Mouse (Mus musculus): ENCODE results near the gene Olfr50. TPM values are rescaled to one million over a fixed set of nuclear protein-coding genes. Genes with fewer than 3 reads are reported as not detected.

Gene Olfr50
- total RNA-seq (2012; rRNA removed) (not detected in 2 replicates), total RNA-seq (2014; rRNA removed) (not detected in 2 replicates), polyA plus RNA-seq (2012; ENCODE audit: insufficient read length, low read depth) (not detected in 2 replicates)

DNA sequence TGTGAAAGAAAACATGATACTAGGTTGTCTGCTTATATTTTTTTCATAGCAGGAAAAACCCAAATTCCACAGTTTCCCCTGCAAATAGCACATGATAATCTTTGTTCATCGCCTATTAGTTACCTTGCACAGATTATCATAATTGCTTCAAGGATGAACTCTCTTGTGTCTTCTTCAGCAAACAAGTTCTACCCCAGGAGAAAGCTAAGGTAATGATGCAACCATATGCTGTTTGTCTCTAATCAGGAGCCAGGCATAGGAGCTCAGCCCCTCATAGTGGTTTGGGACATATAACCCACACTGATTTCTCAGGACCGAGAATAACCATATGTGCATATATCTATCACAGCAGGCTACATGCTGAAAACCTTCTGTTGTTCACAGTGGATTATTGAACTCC is at the start of gene Olfr50:
Gene Olfr50, plus strand, starts transcription at position 301 of the 400 bp plus-strand sequence.
- no peaks in the 10 kb centered on the region for H3K9me3 ChIP-seq (replicated peaks; ENCODE audit: low read length)
- in situ Hi-C loops (cut with MboI; ENCODE audit: low pct_ligation_motif_present, low pct_unique_long_range_greater_than_20kb, low sequenced_read_pairs) (no loop called here), dilution Hi-C loops (cut with MboI; ENCODE audit: extremely low pct_ligation_motif_present, extremely low pct_unique_long_range_greater_than_20kb, low sequenced_read_pairs) (no loop called here)
- no peak within 1 kb of the TSS for H3K4me2 ChIP-seq (ENCODE audit: insufficient read depth, low read depth, poor library complexity, severe bottlenecking)
- H3K4me1 ChIP-seq (ENCODE audit: control insufficient read depth in 1 of 2, insufficient read depth in 2 of 2) = no peaks in the 10 kb centered on the region
- no peak for DNase-seq (ENCODE audit: extremely low read depth)
- H3K27me3 ChIP-seq (replicated peaks) = peaks cover 49% of the 10 kb centered on the region
- no peak within 1 kb of the TSS for H3K27ac ChIP-seq (ENCODE audit: insufficient read depth, low read depth)
- H3K36me3 ChIP-seq (replicated peaks in 1 of 2; ENCODE audit: control insufficient read depth in 1 of 2, insufficient read depth in 1 of 2, low read length in 1 of 2) = no peaks in the 10 kb centered on the region
- no peak within 1 kb of the TSS for H3K9ac ChIP-seq (ENCODE audit: insufficient read depth, low read depth)
- no peak for TF ChIP-seq NELFE (IDR thresholded peaks at IDR 0.05; ENCODE audit: low read depth, low read length)
- no peak for TF ChIP-seq NRF1 (IDR thresholded peaks at IDR 0.05; ENCODE audit: low read depth, low read length)
- no peak for TF ChIP-seq MAFK (IDR thresholded peaks at IDR 0.05; ENCODE audit: insufficient replicate concordance, low read length)
- TF ChIP-seq BHLHE40 (IDR thresholded peaks at IDR 0.05; ENCODE audit: low read depth, low read length) = no peak
- no peak for TF ChIP-seq ZC3H11A (IDR thresholded peaks at IDR 0.05; ENCODE audit: low read depth, low read length)
- no peak for TF ChIP-seq TCF12 (IDR thresholded peaks at IDR 0.05; ENCODE audit: low read depth, low read length)
- no peak for TF ChIP-seq PAX5 (IDR thresholded peaks at IDR 0.05; ENCODE audit: low read length)
- no peak for TF ChIP-seq SMC3 (IDR thresholded peaks at IDR 0.05; ENCODE audit: low read depth, low read length)
- TF ChIP-seq EP300 (IDR thresholded peaks at IDR 0.05; ENCODE audit: low read length) = no peak
- TF ChIP-seq TBP (conservative IDR thresholded peaks at IDR 0.05; ENCODE audit: low read depth, low read length) = no peak
- H3K79me2 ChIP-seq (replicated peaks; ENCODE audit: control insufficient read depth, extremely low read depth, insufficient read depth, poor library complexity, severe bottlenecking) = no peaks in the 10 kb centered on the region
- H3K4me3 ChIP-seq (replicated peaks in 1 of 3; ENCODE audit: low read depth in 2 of 3, low read length in 2 of 3, poor library complexity in 1 of 3) = no peak within 1 kb of the TSS

GRCm38 (mm10) chr2:36783976-36784375 is 6.4 kb upstream of the Olfr50 start, which contains the start of gene Olfr348:
Olfr348 (plus strand) TSS chr2:36784276.
- Histone ChIP-seq H3K4me1 (ENCODE audit: control insufficient read depth in 1 of 2, insufficient read depth in 2 of 2) (no peaks in the 10 kb centered on the region), H3K9me3 (replicated peaks; ENCODE audit: low read length) (no peaks in the 10 kb centered on the region), H3K27me3 (replicated peaks) (peaks cover 31% of the 10 kb centered on the region), H3K27ac (ENCODE audit: insufficient read depth, low read depth) (no peak within 1 kb of the TSS), H3K4me3 (replicated peaks in 1 of 3; ENCODE audit: low read depth in 2 of 3, low read length in 2 of 3, poor library complexity in 1 of 3) (no peak within 1 kb of the TSS), H3K36me3 (replicated peaks in 1 of 2; ENCODE audit: control insufficient read depth in 1 of 2, insufficient read depth in 1 of 2, low read length in 1 of 2) (no peaks in the 10 kb centered on the region), H3K79me2 (replicated peaks; ENCODE audit: control insufficient read depth, extremely low read depth, insufficient read depth, poor library complexity, severe bottlenecking) (no peaks in the 10 kb centered on the region), H3K4me2 (ENCODE audit: insufficient read depth, low read depth, poor library complexity, severe bottlenecking) (no peak within 1 kb of the TSS), H3K9ac (ENCODE audit: insufficient read depth, low read depth) (no peak within 1 kb of the TSS)
- in situ Hi-C loops (cut with MboI; ENCODE audit: low pct_ligation_motif_present, low pct_unique_long_range_greater_than_20kb, low sequenced_read_pairs) (no loop called here), dilution Hi-C loops (cut with MboI; ENCODE audit: extremely low pct_ligation_motif_present, extremely low pct_unique_long_range_greater_than_20kb, low sequenced_read_pairs) (no loop called here)
- no peak for TF ChIP-seq MAX (IDR thresholded peaks at IDR 0.05; ENCODE audit: low read length)
- no peak for TF ChIP-seq RAD21 (IDR thresholded peaks at IDR 0.05; ENCODE audit: low read depth, low read length)
- TF ChIP-seq MAZ (IDR thresholded peaks at IDR 0.05; ENCODE audit: low read depth, low read length) = no peak
- no peak for TF ChIP-seq ZNF384 (IDR thresholded peaks at IDR 0.05; ENCODE audit: low read depth, low read length)
- no peak for TF ChIP-seq ZKSCAN1 (IDR thresholded peaks at IDR 0.05; ENCODE audit: borderline replicate concordance, low read depth, low read length)
- no peak for TF ChIP-seq E2F4 (IDR thresholded peaks at IDR 0.05; ENCODE audit: insufficient replicate concordance, low read depth, low read length)
- TF ChIP-seq USF2 (conservative IDR thresholded peaks at IDR 0.05; ENCODE audit: low read depth, low read length) = no peak
- TF ChIP-seq MXI1 (IDR thresholded peaks at IDR 0.05; ENCODE audit: low read depth, low read length) = no peak
- DNase-seq (ENCODE audit: extremely low read depth) = no peak
